Mouse (Mus musculus): ENCODE measurements around the gene Snd1.

Snd1 gene

DNA sequence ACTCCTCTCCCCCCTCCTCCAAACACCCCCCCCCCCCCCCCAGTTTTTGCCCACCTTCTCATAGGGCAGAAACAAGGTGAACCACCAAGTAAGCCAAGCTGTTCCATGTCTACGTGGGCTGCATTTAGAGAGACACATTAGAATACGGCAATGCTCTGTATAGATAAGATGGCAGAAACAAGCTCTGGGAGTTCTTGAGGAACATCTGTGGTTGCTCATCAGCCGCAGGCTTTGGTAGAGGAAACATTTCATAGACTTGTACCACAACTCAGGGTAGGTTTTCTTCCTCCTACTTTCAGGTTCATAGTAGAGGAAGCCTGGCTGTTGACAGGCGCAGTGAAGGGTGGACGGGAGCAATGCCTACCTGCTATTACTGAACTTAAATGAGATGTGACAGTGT, 124.2 kb downstream of the Snd1 start:
- DNase-seq: no peak

DNA sequence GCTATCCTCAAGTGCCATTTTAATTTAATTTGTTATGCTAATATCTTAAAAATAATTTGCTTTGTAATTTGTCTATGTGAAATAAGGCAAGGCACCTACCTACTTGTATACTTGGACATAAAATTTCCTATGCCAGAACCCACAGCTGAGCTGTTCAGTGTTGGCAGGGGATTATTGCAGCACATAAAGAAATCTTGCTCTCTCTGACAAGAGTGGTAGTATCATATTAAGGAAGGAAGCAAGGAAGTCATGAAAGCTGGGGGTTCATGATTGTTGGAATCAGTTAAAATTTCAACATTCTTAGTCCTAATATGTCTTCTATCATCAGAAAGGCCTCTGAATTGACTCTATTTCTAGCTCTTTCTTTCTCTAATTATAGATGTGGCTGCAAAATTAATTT, 125.5 kb downstream of the Snd1 start:
- DNase-seq: no peak

DNA sequence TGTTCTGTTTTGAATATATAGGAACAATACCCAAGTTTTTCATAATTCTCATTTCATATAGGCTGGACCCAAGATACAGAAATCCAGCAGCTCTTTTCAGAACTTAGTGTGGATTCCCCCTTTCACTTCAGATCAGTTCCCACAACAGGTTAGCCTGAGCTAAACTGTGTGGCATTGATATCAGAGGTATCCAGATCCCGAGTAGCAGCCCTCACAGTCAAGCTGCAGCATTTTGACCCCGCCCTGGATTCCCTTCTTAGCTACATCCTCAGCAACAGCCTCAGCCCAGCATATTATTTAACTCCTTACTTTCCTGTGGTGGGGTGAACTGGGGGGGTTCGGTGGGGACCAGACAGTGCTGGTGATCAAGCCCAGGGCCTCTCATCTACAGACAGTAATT, 128.5 kb downstream of the Snd1 start:
- no peak for DNase-seq

DNA sequence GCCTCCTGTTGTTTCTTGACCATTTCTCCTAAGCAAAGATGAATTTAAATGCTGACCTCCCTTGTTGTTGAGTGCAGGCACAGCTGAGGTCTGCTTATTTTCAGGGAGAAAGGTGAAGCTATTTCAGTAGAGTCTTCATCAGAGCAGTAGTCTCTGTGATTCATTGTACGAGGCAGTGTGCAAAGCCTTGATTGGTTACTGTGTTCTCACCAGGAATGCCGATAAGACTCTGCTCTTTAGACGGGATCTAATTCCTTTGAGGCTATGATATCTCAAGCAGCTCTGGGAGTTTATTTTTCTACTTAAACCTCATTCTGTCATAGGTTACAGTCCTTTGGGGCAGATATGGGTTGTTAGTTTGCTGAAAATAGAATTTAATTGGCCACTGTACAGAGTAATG, 128.9 kb downstream of the Snd1 start:
- DNase-seq: no peak

DNA sequence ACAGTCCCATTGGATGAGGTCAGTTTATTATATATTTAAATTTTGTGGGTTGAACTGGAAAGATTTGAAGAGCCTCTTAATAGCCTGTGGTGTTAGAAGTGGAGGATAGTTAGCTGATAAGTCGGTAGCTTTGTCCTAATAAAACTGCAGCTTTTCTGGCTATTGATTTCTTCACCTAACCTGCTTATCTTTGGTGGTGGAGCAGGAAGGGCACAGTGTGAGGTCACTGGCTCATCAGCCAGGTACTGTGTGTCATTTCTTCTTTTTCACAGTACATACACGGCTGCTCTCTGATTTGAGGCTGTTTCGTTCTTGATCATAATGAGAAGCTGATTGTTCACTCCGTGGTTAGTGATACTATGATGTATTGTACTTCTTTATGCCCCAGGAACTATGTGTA, 134.4 kb downstream of the Snd1 start:
- no peak for DNase-seq

DNA sequence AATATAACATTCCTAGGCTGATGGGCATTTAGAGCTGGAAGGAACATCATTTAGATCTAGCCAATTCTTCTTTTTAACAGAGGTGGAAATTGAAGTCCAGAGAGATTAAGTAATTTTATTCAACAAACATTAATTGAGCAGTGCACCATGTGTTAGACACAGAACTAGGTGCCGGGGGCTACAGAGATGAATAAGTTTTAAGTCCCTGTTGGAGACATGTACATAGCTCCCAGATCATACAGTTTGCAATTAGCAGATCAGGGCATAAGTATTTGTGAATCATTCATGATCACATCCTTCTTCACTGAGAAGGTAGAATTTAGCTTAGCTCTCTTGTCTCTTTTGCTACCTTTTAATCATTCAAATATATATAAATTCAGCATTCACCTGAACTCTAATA, 135.2 kb downstream of the Snd1 start:
- no peak for DNase-seq

DNA sequence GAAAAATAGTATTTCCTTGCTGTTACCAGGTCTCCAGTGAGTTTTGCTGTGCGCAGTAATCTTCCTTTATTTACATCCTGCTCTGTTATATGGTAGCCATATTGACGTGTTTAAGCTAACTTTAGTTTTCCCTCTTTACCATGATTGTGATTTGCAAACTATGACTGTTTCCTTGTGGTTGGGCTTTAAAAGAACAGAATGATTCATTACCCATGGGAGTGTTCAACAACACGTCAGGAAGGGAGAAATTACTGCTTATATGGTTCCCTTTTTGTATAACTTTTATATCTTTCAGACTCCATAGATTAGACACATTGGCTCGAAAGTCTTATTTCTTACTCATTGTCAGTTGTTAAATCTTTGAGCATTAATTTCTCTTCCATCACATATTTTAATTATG, 138.5 kb downstream of the Snd1 start:
- DNase-seq: no peak

DNA sequence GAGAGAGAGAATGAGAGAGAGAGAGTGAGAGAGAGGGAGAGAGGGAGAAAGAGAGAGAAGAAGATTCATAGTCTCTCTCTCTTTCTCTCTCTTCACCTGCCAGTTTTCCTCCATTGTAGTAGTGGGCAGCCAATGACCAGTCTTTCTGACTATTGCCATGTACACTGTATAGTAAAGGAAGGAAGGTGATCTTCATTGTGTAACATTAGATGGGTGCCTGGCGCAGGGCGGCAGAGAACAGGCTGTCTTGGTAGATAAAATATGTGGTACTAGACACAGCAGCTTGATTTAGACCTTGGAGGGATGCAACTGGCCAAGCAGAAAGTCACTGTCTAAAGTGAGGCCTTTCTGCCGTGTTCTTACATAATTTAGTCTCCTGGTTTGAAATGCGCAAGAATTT, 139.9 kb downstream of the Snd1 start:
- DNase-seq: no peak

DNA sequence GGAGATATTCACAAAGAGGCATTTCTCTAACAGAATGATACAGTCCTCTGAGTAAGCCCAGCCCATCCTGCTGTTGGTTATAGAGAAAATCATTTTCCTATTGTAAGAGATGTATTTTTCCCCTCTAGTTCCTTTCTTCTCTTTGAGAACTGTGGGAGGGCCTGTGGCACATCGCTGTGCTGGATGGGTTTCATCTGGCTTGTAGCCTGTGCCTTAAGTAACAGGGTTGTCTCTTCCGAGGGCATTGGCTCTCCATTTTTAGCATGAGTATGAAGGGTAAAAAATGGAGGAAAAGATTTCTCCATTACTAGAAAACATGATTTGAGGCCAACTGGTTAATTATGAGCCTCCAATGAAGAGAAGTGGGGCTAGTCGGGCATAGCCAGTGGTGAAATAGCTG, 140.5 kb downstream of the Snd1 start:
- DNase-seq: no peak

DNA sequence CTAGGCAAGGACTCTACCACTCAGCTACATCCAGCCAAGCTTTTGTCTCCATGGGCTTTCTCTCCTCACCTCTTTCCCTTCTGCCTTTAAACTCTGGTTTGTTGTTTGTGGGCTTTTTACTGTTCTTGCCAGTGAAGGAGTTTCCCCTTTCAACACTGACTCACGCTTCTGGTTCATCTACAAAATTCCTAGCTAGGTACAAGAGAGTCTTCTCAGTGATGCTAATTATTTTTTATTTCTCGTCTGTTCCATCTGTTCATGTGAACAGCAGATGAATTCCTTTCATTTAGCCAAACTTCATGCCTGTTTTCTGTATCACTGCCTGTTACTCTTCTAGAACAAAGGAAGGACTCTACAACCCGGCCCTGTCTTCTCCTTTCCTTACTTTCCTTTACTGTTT, 141.0 kb downstream of the Snd1 start:
- no peak for DNase-seq

DNA sequence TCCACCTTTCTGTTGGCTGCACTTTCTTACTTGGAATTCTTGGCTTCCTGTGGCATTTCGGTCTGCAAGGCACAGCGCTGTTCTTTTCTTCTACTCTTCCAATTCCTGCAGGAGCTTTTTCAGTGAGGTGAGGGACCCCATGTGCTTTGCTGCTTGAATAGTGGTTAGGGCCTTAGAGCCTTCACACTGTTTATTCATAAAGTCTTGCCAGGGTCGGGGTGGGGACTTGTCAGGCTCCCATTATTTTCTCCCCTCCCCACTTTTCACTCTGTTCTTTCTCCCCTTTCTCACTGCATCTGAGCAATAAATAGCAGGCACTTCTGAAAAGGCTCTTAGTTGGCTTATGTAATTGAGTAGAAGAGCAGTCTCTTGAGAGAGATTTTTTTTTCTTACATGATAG, 143.4 kb downstream of the Snd1 start:
- DNase-seq: no peak

DNA sequence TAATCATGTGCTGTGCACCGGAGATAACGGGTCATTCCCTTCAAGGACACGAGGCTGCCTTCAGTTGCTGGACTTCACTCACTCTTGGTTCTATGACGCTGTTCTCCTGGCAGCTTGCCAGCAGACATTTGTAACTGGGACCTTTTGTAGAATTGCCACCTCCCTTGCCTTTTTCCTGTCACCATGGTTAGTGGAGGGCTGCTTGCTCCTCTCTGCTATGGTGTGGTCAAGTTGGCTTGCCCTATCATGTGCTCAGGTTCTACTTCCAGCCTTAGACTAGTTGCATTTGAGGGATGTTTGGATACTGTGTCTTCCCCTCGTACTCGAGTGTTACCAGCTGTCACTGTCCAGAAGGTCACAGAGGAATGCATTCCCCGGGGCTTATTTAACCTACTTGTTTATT, 143.8 kb downstream of the Snd1 start:
- DNase-seq: peak in 1 of 2 experiments; percentile 6

DNA sequence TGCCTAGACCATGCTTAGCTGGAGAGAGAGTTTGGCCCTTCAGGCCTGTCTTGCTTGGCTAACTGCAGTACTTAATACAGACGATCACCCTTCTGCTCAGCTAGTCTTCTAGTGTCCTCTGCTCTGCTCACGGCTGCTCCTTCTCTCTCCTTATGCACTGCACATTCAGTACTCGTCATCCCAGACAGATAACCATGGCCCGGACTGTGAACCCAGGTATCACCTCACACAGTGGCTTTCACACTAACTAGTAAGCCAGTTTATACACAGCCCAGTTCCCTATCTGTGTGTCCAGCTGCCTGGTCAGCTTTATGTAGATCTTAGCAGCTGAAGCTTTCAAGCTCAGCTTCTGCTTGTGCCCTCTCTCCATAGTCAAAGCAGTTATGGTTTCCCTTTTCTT, 146.5 kb downstream of the Snd1 start:
- DNase-seq: no peak

DNA sequence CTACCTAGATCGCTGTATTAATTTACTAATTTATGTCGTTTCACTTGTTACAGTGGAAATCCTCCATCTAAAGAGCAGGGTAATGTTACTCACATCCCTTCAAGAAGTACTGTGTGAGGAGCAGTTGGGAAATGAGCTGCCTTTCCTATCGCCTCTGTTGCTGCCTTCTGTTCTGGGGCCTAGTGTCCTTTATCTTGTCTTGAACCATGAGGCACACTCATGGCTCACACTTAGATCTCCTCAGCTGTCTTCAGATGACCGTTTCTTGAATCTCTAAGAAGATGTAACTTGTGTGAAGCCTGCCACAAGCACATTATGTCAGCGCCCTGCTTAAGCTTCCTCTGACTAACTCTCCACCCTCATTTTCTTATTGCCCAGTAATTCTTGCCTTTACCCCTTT, 147.0 kb downstream of the Snd1 start:
- DNase-seq: no peak

DNA sequence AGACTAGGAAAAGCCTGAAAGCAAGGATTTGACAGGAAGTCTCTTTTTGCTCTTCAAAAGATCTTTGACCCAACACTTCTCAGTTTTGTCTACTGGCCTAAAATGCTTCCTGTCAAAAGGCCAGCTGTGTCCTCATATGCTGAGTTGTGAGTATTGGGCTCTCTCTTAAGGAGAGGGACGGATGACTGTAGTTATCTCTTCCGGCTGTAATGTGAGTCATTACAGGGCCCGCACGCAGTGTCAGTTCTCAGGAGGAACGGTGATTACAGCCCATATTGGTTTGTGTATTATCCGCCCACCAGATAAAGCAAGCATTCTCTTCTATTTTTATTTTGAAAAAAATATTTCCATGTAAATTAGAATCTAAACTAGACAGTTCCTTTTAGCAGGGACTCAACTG, 147.6 kb downstream of the Snd1 start:
- DNase-seq: no peak

DNA sequence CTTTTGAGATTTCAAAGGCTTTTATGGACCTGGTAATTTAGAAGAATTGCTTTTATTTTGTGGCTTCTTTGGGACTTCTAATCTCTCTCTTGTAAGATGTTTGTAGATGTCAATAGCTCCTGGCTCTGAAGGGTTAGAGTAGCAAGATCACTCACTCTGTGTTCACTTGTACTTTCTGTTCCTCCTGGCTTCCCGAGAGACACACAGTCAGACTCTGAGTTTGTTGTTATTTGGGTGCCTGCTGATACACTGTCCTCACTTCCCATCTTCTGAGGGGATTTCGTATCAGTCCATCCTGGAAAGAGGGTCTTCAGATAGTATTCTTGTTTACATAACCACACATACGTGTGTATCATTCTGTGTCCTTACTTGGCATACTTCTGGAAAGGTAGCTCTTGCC, 148.0 kb downstream of the Snd1 start:
- DNase-seq: no peak

DNA sequence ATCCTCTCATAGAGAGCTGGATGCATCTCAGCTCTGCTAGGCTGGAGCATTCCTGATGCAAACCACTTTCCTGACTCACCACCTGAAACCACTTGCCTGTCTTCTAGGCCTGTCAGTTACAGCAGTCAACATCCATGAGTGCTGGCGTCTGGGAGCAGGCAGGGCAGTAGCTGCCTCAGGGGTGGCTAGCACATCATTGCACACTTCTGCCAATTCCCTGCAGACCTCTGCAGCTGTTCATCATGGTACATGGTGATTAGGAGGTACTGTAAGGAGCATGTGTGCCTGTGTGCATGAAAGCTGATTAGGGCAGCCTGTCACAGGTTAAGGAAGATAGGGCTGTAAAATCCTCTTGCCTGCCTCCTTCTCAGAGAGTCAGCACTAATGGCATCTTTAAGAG, 153.5 kb downstream of the Snd1 start:
- no peak for DNase-seq

DNA sequence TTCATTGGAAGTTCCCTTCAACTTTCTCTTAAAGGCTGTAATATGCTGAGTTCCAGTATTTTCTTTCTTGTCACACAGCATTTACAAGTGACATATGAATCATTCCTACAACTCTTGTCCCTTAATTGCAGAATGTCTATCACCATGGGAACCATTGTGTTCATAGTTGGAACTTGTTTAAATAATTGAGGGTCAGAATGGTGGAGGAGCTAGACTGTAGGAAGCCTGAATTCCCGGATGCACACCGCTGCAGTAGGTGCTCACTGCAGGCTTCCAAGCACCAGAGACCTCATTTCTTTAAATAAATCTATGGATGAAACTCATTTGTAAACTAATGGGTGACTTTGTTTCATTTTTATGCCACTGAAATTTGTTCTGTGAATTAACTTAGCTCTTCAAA, 154.9 kb downstream of the Snd1 start:
- DNase-seq: no peak

DNA sequence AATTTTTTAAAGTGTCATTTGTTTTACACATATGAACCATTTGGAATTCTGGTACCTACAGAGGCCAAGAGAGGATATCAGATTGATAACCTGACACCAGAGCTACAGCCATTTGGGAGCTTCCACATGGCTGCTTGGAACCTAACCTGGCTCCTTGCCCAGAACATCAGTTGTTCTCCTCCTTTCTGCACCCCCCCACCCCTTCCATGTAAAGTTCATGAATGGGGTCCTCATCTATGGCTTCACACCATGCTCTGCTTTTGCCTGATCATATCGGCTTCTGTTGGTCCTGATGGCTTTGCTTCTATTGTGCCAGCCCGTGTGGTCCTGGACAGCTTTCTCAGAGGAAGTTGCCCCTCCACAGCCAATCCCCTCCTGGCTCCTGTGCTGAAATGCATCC, 156.0 kb downstream of the Snd1 start:
- no peak for DNase-seq

DNA sequence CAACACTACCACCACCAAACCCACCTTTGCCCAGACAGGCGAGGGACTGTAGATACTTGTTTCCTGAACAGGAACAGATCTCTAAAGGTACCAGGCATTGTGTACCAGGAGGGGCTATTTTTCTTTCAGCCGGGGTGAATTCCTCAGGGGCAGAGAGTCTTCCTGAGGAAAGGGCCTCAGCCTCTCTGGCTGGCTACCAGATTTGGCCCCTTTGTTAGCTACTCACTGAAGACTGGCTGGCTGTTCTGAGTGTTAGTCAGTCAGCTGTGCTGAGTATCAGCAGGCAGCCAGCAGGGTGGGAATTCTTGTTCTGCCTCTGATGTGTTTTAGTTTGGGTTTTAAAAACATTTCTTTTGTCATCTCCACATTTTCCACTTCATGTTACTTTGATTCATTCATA, 158.2 kb downstream of the Snd1 start:
- no peak for DNase-seq

DNA sequence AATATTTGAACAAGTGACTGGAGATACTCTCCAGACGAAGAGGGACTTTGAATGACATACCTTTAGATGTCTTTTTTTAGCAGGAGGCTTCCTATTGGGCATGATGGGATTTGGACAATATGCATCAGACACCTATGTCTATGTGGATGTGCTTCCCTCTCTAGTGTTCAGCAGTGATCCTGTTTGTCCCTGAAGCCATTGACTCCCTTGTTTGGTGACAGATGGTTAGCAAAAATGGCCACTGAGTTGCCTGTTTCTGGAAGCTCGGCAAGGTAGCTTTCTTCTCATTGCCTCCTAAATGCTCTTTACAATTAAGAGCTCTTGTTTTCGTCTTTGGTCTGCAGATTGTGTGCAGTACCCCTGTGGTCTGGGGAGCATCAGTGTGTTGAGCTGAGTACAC, 158.7 kb downstream of the Snd1 start:
- DNase-seq: no peak

DNA sequence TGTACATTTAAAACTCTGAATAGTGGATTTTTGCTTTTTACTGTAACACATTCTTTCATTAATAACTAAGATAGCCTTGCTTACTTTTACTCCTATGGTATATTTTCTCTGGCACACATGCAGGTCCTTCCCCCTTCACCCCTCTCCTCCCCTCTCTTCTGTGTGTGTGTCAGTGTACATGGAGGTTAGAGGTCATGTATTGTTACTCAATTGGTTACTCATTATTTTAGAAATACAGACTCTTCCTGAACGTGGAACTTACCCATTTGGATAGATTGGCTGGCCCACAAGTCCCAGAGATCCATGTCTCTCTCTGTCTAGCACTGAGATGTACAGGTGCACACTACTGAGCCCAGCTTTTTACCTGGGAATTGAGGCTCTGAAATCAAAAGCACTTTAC, 160.2 kb downstream of the Snd1 start:
- DNase-seq: no peak

DNA sequence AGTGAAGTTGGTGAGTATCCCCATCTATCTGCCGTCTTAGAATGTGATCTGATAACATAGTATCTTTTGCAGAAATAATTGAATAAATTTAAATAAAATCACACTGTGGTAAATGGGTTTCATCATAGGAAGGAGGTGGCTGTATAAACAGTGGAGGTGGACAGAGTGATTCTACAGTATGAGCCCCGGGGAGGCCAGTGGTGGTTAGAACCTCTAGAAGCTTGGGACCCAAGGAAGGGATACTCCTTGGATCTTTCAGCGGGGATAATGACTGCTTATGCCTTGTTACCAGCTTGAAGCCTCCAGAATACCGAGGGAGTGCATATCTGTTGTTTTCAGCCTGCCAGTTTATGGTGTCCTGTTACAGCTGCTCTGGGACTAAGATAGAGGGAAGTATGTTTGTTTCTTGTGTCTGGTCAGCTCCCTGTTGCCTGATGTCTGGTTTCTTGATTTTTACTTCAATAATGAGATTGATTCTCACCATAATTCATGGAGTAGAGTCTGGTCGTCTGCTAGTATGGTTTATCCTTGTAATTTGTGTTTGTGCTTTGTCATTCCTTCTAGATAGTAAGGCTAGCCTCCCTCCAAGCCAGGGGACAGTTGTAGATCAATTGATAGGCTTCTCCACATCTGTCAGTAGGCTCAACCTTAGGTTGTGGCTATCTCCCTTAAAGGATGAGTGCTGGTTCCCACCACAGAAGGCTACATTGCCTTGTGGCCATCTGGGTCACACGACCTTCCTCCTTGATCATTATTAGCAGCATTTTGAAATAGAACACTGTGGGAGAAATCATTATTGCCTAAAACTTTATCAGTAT, 160.8 kb downstream of the Snd1 start:
- DNase-seq: no peak

DNA sequence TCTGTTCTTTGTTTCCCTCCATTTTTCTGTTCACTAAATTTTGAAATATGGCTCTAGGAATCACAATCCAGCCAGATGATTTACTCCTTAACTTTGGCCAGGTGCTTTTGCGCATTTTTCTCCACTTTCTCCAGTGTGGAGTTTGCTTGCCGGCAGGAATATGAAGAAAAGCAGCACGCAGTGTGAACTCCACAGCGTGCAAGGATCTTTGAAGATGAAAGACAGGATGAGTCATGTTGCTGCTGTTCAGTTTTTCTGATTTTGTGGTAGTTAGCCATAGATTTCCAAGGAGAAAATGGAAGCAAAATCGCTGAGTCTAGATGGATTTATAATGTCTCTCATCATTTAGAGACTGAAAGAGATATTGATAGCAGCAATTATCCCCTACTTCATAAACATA, 165.1 kb downstream of the Snd1 start:
- no peak for DNase-seq

DNA sequence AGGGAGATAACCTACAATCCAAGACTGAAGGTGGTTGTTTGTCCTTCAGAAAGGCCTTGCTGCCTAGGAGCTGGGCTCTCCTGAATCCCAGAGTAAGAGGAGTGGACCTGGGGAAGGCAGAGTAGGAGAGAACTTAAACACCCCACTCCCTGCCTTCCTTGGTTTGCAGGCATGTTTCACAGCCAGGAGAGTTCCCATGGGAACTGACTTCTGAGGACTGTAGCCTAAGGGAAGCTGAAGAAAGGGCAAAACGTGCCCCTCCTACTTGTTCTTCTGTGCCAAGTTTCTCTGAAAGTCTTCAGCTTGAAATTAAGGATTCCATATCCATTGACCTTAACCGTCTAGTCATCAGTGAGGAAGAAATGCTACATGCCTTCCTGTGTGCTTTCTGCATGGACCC, 168.0 kb downstream of the Snd1 start:
- DNase-seq: no peak

DNA sequence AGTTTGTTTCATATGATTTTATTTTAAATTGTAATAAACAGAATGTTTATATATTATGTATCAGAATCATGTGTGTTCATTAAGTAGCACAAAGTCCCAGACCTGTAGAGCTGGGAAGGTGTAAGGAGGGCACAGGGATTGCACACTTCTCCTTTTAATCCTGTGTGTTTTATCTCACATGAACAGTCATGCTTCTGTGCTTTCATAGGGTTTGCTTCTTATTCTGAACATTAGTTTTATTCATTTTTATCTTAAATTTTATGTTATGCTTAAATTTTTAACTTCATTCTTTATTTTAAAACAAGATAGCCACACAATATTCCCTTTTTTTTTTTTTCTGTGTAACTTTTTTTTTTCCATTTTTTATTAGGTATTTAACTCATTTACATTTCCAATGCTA, 170.3 kb downstream of the Snd1 start:
- no peak for DNase-seq

All from thymus, adult 18-20 months (tissue).